Mouse (Mus musculus) thymus, postnatal 4 days (tissue): ENCODE measurements around the gene Slc44a1.

Experiments
- DNase-seq: peaks from one replicate; pipeline ENCODE4 v3.0.0; 2021

Gene Slc44a1

GRCm38 (mm10) chr4:53440010-53440815 lies at the start of gene Slc44a1:
Gene Slc44a1 (plus strand): TSS chr4:53440413.
- DNase-seq: peak; percentile 88

- DNase-seq: no peak
These were observed 45.2 kb upstream of the Slc44a1 start for GRCm38 (mm10) chr4:53395002-53395401.

GRCm38 (mm10) chr4:53396623-53397192 lies 43.5 kb upstream of the Slc44a1 start:
- DNase-seq: no peak

- DNase-seq: no peak
These were observed 42.7 kb upstream of the Slc44a1 start for GRCm38 (mm10) chr4:53397280-53398117.

- DNase-seq: no peak
These were observed 41.7 kb upstream of the Slc44a1 start for GRCm38 (mm10) chr4:53398561-53398960.

GRCm38 (mm10) chr4:53399428-53399827 lies 40.8 kb upstream of the Slc44a1 start:
- no peak for DNase-seq

- no peak for DNase-seq
These were observed 36.8 kb upstream of the Slc44a1 start for GRCm38 (mm10) chr4:53403386-53403785.

- DNase-seq: no peak
These were observed 35.7 kb upstream of the Slc44a1 start for GRCm38 (mm10) chr4:53404431-53404925.

GRCm38 (mm10) chr4:53406866-53407265 lies 33.3 kb upstream of the Slc44a1 start:
- DNase-seq: no peak

GRCm38 (mm10) chr4:53408821-53409220 lies 31.4 kb upstream of the Slc44a1 start:
- no peak for DNase-seq

- no peak for DNase-seq
These were observed 30.6 kb upstream of the Slc44a1 start for GRCm38 (mm10) chr4:53409526-53410085.

GRCm38 (mm10) chr4:53410752-53411151 lies 29.5 kb upstream of the Slc44a1 start:
- no peak for DNase-seq

- no peak for DNase-seq
These were observed 28.0 kb upstream of the Slc44a1 start for GRCm38 (mm10) chr4:53411958-53412870.

- DNase-seq: no peak
These were observed 27.2 kb upstream of the Slc44a1 start for GRCm38 (mm10) chr4:53412991-53413390.

GRCm38 (mm10) chr4:53414031-53414797 lies 26.0 kb upstream of the Slc44a1 start:
- no peak for DNase-seq

GRCm38 (mm10) chr4:53415873-53416637 lies 24.2 kb upstream of the Slc44a1 start:
- DNase-seq: no peak

GRCm38 (mm10) chr4:53416928-53417327 lies 23.3 kb upstream of the Slc44a1 start:
- no peak for DNase-seq

- no peak for DNase-seq
These were observed 17.4 kb upstream of the Slc44a1 start for GRCm38 (mm10) chr4:53422799-53423198.

- DNase-seq: no peak
These were observed 13.1 kb upstream of the Slc44a1 start for GRCm38 (mm10) chr4:53427120-53427519.

- no peak for DNase-seq
These were observed 9.7 kb upstream of the Slc44a1 start for GRCm38 (mm10) chr4:53430522-53430921.
